Mouse (Mus musculus) liver, embryonic 15.5 days (tissue): ENCODE measurements around the gene Dnase1l3. TPM values are rescaled to one million over a fixed set of nuclear protein-coding genes. Genes with fewer than 3 reads are reported as not detected.

Experiments
- ATAC-seq: fragments of 200-750 bp; cut with Nextera tagmentation; 2 replicates; pipeline ENCODE4 v1.8.0; 2017; ENCODE audit warnings: moderate number of reproducible peaks, mild to moderate bottlenecking, moderate library complexity; ENCODE audit not compliant: insufficient read depth
- H3K27ac ChIP-seq: fragments of 300-500 bp; sonication (generic); replicated peaks from 2 replicates; pipeline ENCODE4 v1.5.1; 2015; ENCODE audit warnings: mild to moderate bottlenecking, inconsistent platforms
- H3K27me3 ChIP-seq: fragments of 300-500 bp; sonication (generic); 2 replicates; pipeline ENCODE4 v1.6.1; 2015; ENCODE audit warnings: mild to moderate bottlenecking, inconsistent platforms
- H3K36me3 ChIP-seq: fragments of 300-500 bp; sonication (generic); replicated peaks from 2 replicates; pipeline ENCODE4 v1.6.1; 2015; ENCODE audit warnings: moderate library complexity, mild to moderate bottlenecking, inconsistent platforms
- H3K4me1 ChIP-seq: fragments of 300-500 bp; sonication (generic); replicated peaks from 2 replicates; pipeline ENCODE4 v1.6.1; 2015; ENCODE audit warnings: inconsistent platforms
- H3K4me2 ChIP-seq: fragments of 300-500 bp; sonication (generic); 2 replicates; pipeline ENCODE4 v1.6.1; 2015; ENCODE audit warnings: moderate library complexity, mild to moderate bottlenecking, inconsistent platforms
- H3K4me3 ChIP-seq: fragments of 300-500 bp; sonication (generic); replicated peaks from 2 replicates; pipeline ENCODE4 v1.5.1; 2015; ENCODE audit warnings: mild to moderate bottlenecking, inconsistent platforms
- H3K9ac ChIP-seq: fragments of 300-500 bp; sonication (generic); 2 replicates; pipeline ENCODE4 v1.6.1; 2015; ENCODE audit warnings: moderate library complexity, mild to moderate bottlenecking, inconsistent platforms
- H3K9me3 ChIP-seq: fragments of 300-500 bp; sonication (generic); replicated peaks from 2 replicates; pipeline ENCODE4 v1.6.1; 2016; ENCODE audit warnings: inconsistent platforms
- WGBS: fragments of 180-500 bp; shearing (Covaris S2); methylation state at CpG from one replicate; pipeline ENCODE4 v1.1.7; 2015; ENCODE audit warnings: mixed read lengths; ENCODE audit not compliant: insufficient replicate concordance; 5-methylcytosine and 5-hydroxymethylcytosine counted together
- polyA plus RNA-seq: library from polyadenylated mRNA; unstranded; fragments of >200 nt; fragmentation: Nextera tagmentation; extraction: Ambion mirVana; gene quantifications from 2 replicates; pipeline ENCODE4 v1.2.1, GENCODE M21; 2015

Gene Dnase1l3
- polyA plus RNA-seq, 1 experiment from 2014 or later = 3.9 TPM

GRCm38 (mm10) chr14:7975177-7975576 is 19.2 kb downstream of the Dnase1l3 start:
- Histone ChIP-seq H3K4me3 (no peak overlapping the region), H3K4me1 (no peaks in the 10 kb centered on the region), H3K9me3 (no peaks in the 10 kb centered on the region), H3K27me3 (no peaks in the 10 kb centered on the region), H3K9ac (no peak overlapping the region), H3K36me3 (no peaks in the 10 kb centered on the region), H3K4me2 (no peak overlapping the region), H3K27ac (no peak overlapping the region)
- WGBS = 68% methylated on average over 6 of the region's 6 CpGs
- no peak for ATAC-seq

GRCm38 (mm10) chr14:7974643-7975042 is 19.7 kb downstream of the Dnase1l3 start:
- H3K4me1 ChIP-seq = no peaks in the 10 kb centered on the region
- H3K9ac ChIP-seq = no peak overlapping the region
- H3K4me3 ChIP-seq = no peak overlapping the region
- no peak overlapping the region for H3K27ac ChIP-seq
- H3K9me3 ChIP-seq = no peaks in the 10 kb centered on the region
- ATAC-seq = no peak
- H3K4me2 ChIP-seq = no peak overlapping the region
- 64% methylated on average over 1 of the region's 1 CpGs for WGBS
- H3K36me3 ChIP-seq = no peaks in the 10 kb centered on the region
- H3K27me3 ChIP-seq = no peaks in the 10 kb centered on the region

GRCm38 (mm10) chr14:7971889-7972493 is 22.4 kb downstream of the Dnase1l3 start:
- WGBS = 45% methylated on average over 10 of the region's 10 CpGs
- no peaks in the 10 kb centered on the region for H3K36me3 ChIP-seq
- ATAC-seq = no peak

GRCm38 (mm10) chr14:7964219-7964889 is 30.0 kb downstream of the Dnase1l3 start:
- ATAC-seq = no peak
- H3K36me3 ChIP-seq = no peaks in the 10 kb centered on the region
- H3K27me3 ChIP-seq = no peaks in the 10 kb centered on the region
- no peak overlapping the region for H3K4me3 ChIP-seq
- no peak overlapping the region for H3K4me2 ChIP-seq
- no peaks in the 10 kb centered on the region for H3K4me1 ChIP-seq
- H3K27ac ChIP-seq = no peak overlapping the region
- H3K9ac ChIP-seq = no peak overlapping the region
- WGBS = 45% methylated on average over 11 of the region's 11 CpGs
- no peaks in the 10 kb centered on the region for H3K9me3 ChIP-seq

More at GRCm38 (mm10) chr14:7971889-7972493, 22.4 kb downstream of the Dnase1l3 start:
- Histone ChIP-seq H3K4me1 (no peaks in the 10 kb centered on the region), H3K9me3 (no peaks in the 10 kb centered on the region), H3K27me3 (no peaks in the 10 kb centered on the region), H3K4me2 (no peak overlapping the region), H3K27ac (no peak overlapping the region), H3K4me3 (no peak overlapping the region), H3K9ac (no peak overlapping the region)

GRCm38 (mm10) chr14:7963160-7963559 is 31.2 kb downstream of the Dnase1l3 start:
- WGBS = 45% methylated on average over 7 of the region's 7 CpGs
- no peak overlapping the region for H3K4me2 ChIP-seq
- H3K36me3 ChIP-seq = no peaks in the 10 kb centered on the region
- no peak overlapping the region for H3K4me3 ChIP-seq
- H3K27me3 ChIP-seq = no peaks in the 10 kb centered on the region
- H3K4me1 ChIP-seq = no peaks in the 10 kb centered on the region
- H3K9me3 ChIP-seq = no peaks in the 10 kb centered on the region
- H3K9ac ChIP-seq = no peak overlapping the region
- ATAC-seq = no peak
- H3K27ac ChIP-seq = no peak overlapping the region

- no peak overlapping the region for H3K27ac ChIP-seq
These were observed 31.7 kb downstream of the Dnase1l3 start for GRCm38 (mm10) chr14:7962626-7963025.

GRCm38 (mm10) chr14:7961714-7962113 is 32.7 kb downstream of the Dnase1l3 start:
- Histone ChIP-seq H3K9ac (no peak overlapping the region), H3K27ac (no peak overlapping the region), H3K4me3 (no peak overlapping the region), H3K9me3 (no peaks in the 10 kb centered on the region), H3K4me1 (no peaks in the 10 kb centered on the region), H3K36me3 (no peaks in the 10 kb centered on the region), H3K27me3 (no peaks in the 10 kb centered on the region), H3K4me2 (no peak overlapping the region)
- no peak for ATAC-seq
- WGBS = 57% methylated on average over 5 of the region's 5 CpGs

More at GRCm38 (mm10) chr14:7962626-7963025, 31.7 kb downstream of the Dnase1l3 start:
- Histone ChIP-seq H3K4me2 (no peak overlapping the region), H3K36me3 (no peaks in the 10 kb centered on the region), H3K27me3 (no peaks in the 10 kb centered on the region), H3K9ac (no peak overlapping the region), H3K9me3 (no peaks in the 10 kb centered on the region), H3K4me1 (no peaks in the 10 kb centered on the region), H3K4me3 (no peak overlapping the region)
- no peak for ATAC-seq
- WGBS = 73% methylated on average over 2 of the region's 2 CpGs

GRCm38 (mm10) chr14:7960616-7961015 is 33.8 kb downstream of the Dnase1l3 start:
- Histone ChIP-seq H3K9me3 (no peaks in the 10 kb centered on the region), H3K4me2 (no peak overlapping the region), H3K4me3 (no peak overlapping the region), H3K4me1 (no peaks in the 10 kb centered on the region), H3K9ac (no peak overlapping the region), H3K27me3 (no peaks in the 10 kb centered on the region), H3K36me3 (no peaks in the 10 kb centered on the region), H3K27ac (no peak overlapping the region)
- ATAC-seq = no peak
- WGBS = 57% methylated on average over 11 of the region's 11 CpGs

- Histone ChIP-seq H3K27ac (no peak within 1 kb of the TSS), H3K4me3 (no peak within 1 kb of the TSS), H3K4me2 (no peak within 1 kb of the TSS), H3K27me3 (no peaks in the 10 kb centered on the region), H3K9ac (no peak within 1 kb of the TSS), H3K9me3 (no peaks in the 10 kb centered on the region), H3K36me3 (no peaks in the 10 kb centered on the region), H3K4me1 (peaks cover 4% of the 10 kb centered on the region; the same call in 1 of the 2 replicates)
- no peak for ATAC-seq
- WGBS = 59% methylated on average over 9 of the region's 9 CpGs
These were observed 37.3 kb downstream of the Dnase1l3 start, which contains the start of gene Gm45521 for GRCm38 (mm10) chr14:7957049-7957448. Gene Gm45521 (plus strand): TSS chr14:7957288.

GRCm38 (mm10) chr14:7956427-7956826 is 37.9 kb downstream of the Dnase1l3 start:
- Histone ChIP-seq H3K27me3 (no peaks in the 10 kb centered on the region), H3K4me1 (peaks cover 4% of the 10 kb centered on the region; the same call in 1 of the 2 replicates), H3K9me3 (no peaks in the 10 kb centered on the region), H3K9ac (no peak overlapping the region), H3K4me3 (no peak overlapping the region), H3K36me3 (no peaks in the 10 kb centered on the region; the same call in 1 of the 2 replicates), H3K27ac (no peak overlapping the region), H3K4me2 (no peak overlapping the region)
- ATAC-seq = no peak
- WGBS = 73% methylated on average over 10 of the region's 10 CpGs

GRCm38 (mm10) chr14:7954071-7954471 is 40.3 kb downstream of the Dnase1l3 start:
- Histone ChIP-seq H3K27me3 (no peaks in the 10 kb centered on the region), H3K9me3 (no peaks in the 10 kb centered on the region), H3K4me1 (peaks cover 4% of the 10 kb centered on the region; the same call in 1 of the 2 replicates), H3K4me2 (no peak overlapping the region), H3K4me3 (no peak overlapping the region), H3K27ac (no peak overlapping the region), H3K36me3 (peaks cover 10% of the 10 kb centered on the region), H3K9ac (no peak overlapping the region)
- WGBS = 51% methylated on average over 6 of the region's 6 CpGs
- ATAC-seq = no peak
